Mouse (Mus musculus) 3134 (cell line): Measurements from ENCODE around the gene Gm45140.
"Not testable (repeated sequence)": the region's sequence is repeated elsewhere in the genome, so short reads cannot be mapped to it uniquely, and the experiment has no call there.

Experiments
- DNase-seq: peaks from one replicate; pipeline ENCODE4 v3.0.0-alpha.2; 2011; ENCODE audit warnings: low spot score; ENCODE audit not compliant: insufficient read length; ENCODE audit errors: extremely low read depth

The Gm45140 gene

DNA sequence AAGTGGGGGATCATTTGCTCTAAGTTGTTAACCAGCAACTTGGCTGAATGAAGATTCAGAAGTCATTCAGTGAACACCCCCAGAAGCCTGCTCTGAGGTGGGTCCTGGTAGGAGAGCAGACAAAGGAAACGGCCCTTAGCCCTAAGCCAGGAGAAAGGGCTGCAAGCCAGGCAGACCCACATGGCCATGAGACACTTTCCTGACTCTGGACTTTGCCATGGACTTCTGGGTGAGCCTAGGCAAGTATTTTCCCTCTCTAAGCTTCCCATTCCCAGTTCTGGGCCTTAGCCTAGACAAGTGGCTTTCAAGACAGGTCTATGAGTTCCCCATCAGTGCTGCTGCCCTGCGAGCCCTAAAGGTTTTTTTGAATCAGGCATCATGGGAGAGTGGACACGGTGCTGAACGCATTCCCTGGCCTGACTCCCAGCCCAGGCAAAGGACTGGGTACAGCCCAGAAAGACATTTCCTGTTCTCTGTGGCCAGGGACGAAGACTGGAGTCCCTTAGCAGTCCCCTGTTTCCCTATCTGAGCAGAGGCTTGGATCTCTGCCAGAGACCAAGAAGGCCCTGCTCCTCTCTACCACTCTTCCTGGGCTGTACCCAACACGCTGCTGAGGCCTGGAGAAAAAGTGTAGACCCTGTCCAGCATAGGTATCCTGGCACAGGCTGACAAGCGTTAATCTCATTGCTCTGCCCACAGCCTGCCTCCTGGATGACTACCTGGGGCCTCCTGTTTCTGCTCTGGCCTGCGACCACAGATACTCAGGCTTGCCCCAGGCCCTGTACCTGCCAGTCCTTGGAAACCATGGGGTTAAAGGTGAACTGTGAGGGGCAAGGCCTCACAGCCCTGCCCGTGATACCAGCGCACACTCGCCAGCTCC, 57.1 kb downstream of the Gm45140 start:
- no peak for DNase-seq

DNA sequence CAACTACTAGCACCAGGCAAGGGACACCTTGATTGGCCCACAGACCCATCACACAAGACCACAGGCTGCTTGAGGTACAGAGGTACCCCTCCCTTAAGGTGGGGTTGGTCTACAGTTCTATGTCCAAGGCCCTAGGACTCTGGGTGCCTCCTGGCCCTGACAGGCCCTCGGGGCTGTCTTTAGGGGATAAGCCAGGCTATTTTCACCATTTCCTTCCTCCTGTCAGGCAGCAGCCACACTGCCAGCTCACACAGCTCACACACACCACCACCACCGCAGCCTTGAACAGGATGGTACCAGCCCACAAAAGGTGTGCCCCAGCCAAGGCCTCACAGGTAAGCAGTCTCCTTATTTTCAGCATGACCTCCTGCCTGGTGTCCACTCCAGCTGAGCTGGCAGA, 57.8 kb downstream of the Gm45140 start, which contains the start of gene Gp9:
Gene Gp9 (plus strand): TSS at position 231 of the 400 bp plus-strand sequence.
- no peak for DNase-seq

DNA sequence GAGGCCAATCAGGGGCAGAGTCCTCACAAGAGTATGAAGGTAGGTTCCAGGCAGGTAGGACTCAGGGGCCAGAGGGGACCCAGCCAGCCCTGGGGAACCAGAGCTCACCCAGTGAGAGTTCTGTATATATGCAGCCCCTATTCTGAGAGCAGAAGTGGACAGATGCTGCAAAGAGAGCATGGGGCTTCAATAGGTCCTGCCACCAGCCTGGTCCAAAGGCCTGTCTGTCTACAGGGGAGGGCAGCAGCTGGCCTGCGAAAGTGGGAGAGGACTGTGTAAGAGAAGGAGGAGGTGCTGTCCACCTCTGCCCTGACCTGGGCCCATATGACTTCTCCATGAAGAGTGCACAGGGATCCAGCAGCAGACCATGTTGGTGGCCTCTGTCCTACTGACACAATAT, 58.9 kb downstream of the Gm45140 start:
- DNase-seq: no peak

DNA sequence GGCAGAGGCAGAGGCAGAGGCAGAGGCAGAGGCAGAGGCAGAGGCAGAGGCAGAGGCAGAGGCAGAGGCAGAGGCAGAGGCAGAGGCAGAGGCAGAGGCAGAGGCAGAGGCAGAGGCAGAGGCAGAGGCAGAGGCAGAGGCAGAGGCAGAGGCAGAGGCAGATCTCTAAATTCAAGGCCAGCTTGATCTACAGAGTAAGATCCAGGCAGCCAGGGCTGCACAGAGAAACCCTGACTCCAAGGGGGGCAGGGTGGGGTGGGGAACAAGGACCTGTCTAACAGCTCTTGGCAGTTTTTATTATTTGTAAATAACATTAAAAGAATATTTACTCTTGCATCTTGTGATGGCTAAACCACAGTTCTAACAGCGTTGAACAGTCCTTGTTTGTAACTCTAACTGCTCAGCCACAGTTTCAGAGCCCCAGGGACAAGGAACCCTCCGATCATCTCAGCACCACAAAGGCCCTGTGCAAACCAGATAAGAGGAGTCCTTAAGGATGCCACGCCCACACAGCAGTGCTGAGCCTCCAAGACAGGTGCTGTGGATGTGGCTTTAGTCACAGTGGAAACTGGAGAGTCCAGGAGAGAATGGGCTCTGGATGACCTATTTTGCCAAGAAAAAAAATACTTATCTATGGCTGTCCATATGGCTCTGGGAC, 59.9 kb downstream of the Gm45140 start:
- DNase-seq: no peak

DNA sequence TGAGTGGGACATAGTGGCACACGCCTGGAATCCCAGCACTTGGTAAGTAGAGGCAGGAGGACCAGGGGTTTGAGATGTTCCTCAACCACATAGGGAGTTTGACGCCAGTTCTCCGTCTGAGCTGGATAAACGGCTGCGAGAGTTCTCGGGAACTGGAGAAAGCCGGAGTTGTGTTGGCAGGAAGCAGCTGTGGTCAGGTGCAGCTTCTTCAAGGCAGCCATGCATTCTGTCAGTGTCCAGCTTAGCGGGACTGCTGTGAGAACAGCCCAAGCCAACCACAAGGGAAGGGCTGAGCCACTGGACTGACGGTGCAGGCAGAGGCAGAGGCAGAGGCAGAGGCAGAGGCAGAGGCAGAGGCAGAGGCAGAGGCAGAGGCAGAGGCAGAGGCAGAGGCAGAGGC, 60.7 kb downstream of the Gm45140 start:
- DNase-seq: no peak

DNA sequence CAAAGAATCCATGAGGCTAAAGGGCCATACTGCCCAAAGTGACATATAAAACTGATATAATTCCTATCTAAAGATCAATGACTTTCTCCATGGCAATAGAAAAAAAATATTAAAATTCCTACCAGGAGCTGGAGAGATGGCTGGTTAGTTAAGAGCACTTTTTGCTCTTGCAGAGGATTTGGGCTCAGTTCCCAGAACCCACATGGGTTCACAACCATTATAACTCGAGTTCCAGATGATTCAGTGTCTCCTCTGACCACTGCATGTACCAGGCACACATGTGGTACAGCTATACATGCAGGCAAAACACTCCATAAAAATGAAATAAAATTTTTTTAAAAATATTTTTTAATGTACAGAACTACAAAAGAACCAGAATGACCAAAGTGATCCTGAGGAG, 61.1 kb downstream of the Gm45140 start:
- no peak for DNase-seq

DNA sequence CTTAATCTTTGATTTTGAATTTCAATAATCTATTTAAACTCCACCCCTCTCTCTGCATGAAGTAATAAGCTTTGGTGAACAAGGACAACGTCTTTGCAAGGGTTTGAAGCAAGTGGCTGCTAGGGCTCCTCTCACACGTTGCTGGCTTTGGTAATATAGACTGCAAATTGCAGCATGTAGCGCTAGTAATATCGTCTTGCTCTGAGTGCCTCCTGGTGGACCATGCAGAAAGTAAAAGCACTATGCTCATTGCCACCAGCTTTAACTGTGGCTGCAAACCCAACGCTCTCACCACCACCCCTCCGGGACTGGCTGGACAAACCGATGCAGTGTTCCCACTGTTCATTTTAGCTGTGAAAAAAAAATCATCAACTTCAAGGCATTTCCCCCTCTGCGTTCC, 65.0 kb downstream of the Gm45140 start:
- DNase-seq: no peak

DNA sequence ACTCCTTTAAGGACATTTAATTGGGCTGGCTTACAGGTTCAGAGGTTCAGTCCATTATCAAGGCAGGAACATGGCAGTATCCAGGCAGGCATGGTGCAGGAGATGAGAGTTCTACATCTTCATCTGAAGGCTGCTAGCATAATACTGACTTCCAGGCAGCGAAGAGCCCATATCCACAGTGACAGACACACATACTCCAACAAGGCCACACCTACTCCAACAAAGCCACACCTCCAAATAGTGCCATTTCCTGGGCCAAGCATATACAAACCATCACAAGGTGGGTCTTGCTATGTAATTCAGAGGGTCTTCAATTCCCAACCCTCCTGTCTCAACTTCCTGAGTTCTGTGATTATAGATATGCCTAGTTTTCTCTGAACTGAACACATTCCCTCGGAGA, 71.3 kb downstream of the Gm45140 start:
- DNase-seq: not testable (repeated sequence)

DNA sequence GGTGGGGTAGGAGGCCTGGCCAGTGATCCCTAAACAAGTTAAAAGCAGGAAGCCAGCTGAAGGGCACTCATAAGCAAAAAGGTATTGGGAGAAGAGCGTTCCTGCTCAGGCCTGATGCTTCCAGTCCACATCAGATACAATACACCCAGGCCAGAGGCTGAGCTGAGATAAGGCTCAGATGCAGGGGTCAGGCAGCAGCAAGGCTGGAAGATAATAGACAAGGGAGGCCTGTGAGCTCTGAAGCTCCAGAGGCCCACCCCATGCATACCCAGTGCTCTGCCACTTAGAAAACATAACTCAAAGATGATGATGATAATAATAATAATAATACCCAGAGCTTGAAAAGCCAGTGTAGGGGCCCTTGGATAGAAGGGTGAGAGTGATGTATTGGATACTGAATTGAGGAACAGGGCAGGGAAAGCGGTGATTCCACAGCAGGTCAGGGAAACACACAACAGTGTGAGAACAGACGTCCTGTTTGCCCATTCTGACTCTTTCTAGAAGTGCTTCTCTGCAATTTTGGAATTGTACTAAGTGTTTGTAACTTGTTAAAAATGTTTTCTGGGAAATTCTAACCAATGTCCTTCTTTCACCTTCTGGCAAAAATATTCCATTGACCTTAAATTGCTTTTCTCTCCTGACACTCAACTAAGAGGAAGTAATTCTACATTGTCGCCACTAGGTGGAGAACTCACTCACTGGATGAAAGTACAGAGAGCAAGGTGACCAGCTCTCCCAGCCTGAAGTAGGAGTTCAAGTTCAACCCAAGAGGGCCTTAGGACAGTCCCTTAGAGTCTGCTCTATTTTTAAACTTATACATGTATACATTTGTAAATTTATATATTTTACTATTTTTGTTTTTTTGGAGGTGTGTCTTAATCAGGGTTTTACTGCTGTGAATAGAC, 72.0 kb downstream of the Gm45140 start:
- DNase-seq: no peak

DNA sequence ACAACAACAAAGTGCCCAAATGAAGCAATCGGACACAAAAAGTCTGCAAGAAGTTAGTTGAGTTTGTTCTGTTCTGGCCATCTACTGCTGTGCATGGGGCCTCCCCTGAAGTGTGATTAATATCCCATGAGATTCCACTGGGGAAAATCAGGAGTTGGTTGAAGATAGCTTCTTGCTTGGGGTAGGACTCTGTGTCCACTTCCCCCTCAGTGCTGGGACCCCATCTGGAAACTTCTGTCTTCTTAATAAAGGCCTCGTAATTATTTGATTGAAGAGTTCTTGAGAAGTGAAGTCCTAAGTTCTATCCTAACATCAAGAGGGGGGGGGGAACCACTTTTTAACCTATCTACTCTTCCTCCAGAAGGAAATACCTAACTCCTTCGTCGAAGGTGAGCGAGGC, 73.4 kb downstream of the Gm45140 start:
- DNase-seq: no peak

DNA sequence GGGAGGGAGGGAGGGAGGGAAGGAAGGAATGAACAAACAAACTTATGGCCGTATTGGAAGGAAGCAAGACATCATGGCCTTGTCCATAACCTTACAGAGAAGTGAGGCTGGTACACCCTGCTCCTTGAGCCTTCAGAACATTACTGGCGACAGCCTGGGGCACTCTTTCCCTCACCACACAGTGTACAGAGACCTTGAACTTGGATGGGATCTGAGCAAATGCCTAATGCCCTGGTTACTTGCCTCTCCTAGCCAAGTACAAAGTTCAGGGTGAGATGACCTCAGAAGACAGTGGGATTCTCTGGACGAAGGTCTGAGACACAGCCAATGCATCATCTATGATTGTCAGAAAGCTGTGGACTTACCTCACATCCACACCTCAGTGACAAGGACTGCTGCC, 75.7 kb downstream of the Gm45140 start:
- no peak for DNase-seq

DNA sequence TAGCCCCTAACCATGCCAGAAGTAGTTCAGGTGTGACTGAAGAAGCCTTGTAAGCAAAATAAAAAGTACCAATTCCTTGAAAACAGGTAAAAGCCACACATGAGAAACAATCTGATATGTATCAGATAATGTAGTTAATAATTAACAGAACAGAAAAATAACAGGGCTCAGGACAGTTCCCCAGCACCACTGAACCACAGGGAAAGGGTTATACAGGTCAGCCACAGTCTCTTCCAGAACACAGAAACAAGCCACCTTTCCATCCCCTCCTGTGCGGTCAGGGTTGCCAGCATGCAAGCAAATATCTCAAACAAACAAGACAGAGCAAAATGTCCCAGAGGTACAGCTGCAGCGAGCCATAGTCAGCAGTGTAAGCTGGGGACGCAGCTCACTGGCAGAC, 76.2 kb downstream of the Gm45140 start:
- DNase-seq: no peak

DNA sequence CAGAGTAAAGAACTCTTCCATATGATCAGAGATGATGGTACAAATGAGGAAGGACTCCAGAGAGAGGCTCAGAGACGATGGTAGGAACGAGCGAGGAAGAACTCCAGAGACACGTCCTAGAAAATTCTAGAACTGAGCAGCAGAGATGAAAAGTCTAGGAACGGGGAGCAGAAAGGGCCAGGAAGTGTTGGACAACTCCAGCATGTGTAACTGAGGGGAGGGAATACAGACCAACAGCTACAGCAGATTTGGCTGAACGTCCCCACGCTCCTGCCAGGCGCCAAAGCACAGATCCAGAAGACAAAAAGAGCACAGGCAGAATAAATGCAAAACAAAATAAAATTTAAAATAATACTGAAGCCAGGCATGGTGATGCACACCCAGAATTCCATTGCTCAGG, 78.7 kb downstream of the Gm45140 start:
- no peak for DNase-seq

DNA sequence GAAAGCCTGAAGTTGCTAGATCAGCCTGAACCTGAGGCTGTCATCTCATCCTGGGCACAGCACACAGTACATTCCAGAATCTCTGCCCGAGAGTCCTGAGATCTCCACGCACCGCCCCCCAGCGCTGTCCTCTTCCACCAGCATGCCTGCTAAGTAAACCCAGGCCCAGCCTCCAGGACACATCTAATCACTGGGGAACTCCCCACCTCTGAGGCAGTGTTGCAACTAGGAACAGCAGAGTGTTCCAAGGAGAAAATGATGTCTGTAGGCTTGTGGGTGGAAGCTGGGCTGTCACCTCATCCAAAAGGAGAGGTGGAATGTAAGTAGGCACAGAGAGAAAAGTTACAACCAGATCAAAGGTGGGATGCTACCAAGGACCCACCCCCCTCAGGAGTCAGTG, 80.4 kb downstream of the Gm45140 start:
- no peak for DNase-seq

DNA sequence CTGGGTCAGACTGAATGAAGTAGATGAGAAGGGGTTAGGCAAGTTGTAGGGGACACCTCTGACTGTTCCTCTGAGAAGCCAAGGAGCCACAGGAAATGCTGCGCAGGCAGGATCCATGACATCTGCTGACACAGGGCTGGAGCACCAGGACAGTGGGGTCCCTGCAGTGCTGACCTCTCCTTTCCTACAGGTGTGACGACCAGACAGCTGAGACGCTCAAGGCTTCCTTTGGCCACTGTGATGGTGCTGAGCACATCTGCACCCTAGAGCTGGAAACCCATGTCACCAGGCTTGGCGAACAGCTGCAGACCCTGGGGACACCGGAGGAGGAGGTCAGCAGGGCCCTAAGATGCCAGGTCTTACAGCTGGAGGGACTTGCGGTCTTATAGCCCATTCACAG, 84.0 kb downstream of the Gm45140 start:
- no peak for DNase-seq

DNA sequence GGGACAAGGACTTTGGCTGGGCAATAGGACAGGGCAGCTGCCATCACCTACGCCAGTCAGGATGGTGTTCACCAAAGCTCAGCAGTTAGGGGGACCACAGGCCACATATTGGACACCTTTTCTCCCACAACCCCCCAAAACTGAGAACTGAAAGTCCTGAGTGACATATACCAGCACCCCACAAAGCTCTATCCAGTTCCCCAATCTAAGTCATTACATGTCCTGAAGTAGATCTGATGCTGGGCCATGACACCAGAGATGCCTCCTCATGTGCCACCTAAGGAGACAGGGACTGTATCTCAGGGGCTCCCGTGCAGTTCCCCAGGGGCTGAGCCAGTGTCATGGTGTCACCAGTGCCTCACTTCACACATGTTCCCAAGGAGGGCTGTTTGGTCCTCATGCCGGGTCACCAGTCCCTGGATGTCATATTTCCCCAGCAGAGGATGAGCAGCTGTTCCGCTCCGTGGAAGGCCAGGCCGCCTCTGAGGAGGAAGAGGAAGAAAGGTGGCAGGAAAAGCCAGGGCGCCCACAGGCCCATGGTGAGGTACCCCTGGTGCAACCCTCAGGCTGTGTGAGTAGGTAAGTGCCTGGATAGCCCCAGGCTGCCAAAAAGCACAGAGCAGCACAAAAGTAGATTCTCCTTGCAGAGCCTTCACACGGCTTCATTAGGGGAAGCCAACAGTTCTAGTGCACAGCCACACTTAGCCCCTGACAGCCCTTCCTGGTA, 85.2 kb downstream of the Gm45140 start:
- DNase-seq: no peak

DNA sequence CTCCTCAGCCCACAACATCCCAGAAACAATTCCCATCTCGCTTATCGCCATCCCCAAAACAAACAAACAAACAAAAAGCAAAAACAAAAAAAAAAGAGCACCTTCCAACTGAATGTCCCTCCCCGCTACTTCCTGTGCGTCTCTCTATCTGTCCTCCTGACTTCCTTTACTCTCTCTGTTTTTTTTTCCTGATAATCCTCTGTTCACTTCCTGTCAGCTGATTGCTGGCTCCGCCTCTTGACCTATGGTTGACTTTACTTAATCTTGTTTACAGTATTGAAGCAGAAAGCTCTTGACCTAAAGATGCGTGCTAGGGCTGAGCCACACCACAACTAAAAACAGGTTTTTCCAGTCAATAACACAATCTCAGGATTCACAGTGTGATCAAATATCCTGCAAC, 87.1 kb downstream of the Gm45140 start:
- no peak for DNase-seq

DNA sequence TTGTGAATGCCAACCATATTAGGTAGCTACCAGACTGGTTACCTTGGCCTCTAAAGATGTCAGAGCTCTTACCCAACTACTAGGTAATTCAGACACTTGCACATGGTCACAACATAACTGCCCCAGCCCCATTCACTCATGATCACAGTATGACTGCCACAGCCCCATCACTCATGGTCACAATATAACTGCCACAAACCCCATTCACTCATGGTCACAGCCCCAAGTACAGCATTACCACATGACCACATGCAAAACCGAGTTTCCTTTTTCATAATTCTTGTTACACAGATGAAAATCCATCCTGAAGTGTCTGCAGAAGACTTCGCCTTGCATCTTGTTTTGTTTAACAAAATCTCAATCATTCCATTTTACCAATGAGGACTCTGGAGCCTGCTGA, 87.5 kb downstream of the Gm45140 start:
- DNase-seq: no peak

DNA sequence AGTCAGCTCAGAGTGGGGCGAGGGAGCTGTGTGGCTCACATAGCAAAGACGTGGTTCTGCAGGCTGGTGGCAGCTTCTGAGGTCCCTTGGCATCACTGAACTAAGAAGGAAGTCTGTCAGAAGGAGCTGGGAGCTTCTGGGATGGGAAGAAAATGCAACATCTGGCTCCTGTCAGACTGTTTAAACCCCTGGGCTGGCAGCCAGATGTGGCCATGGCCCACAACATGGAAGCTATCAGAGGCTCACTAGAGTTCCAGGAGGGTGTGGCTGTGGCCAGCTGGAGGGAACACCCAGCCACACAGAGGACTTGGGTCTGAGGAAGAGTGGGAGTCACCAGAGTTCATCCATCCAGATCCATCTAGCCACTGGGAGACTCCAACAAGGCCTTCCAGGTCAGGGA, 88.7 kb downstream of the Gm45140 start:
- DNase-seq: no peak

DNA sequence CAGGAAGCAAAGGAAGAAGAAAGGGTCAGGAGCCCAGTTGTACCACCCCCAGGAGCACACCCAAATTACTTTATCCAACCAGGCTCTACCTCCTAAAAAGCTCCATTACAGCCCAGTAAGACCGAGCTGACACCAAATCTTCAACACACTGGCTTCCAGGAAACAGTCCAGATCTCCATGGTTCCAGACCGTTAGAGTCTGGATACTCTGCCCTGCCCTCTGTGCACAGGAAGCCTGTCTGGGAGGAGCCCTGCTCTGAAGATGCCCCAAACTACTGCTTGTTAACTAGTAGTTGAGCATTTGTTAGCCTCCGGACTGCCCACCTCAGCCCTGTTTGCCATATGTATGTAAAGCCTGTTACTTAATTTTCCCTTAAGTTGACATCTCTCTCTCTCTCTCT, 89.5 kb downstream of the Gm45140 start:
- DNase-seq: no peak

DNA sequence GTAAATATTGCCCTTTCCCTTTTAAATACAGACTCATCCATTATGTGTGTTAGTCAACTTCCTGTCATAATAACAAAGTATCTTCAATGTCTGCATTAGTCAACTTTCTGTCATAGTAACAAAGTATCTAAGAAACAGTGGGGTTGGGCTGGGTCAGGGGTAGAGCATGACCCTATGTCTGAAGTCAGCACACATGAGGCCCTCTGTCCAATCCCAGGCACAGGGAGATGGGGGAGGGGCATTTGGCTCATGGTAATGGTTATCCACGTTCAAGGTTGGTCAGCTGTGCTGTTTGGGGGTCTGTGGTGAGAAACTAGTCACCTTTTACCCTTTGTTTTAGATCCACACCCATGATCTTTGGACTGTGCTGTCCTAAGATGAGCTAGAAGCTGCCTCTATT, 90.3 kb downstream of the Gm45140 start:
- no peak for DNase-seq
